Mouse (Mus musculus) thymus, adult 2 months (tissue): Measurements from ENCODE around the gene Hnrnpul2.

ENCODE experiments used
- CTCF ChIP-seq: fragments of 200-500 bp; IDR thresholded peaks from 2 replicates; pipeline ENCODE4 v1.5.1; 2012; ENCODE audit warnings: mild to moderate bottlenecking, control low read depth, low read length, moderate library complexity, borderline replicate concordance; ENCODE audit not compliant: control insufficient read depth, poor library complexity, insufficient read depth; ENCODE audit errors: extremely low read depth
- POLR2A ChIP-seq: fragments of 200-500 bp; IDR thresholded peaks from 2 replicates; pipeline ENCODE4 v1.6.1; 2012; ENCODE audit warnings: mild to moderate bottlenecking, low read length, control low read depth, moderate library complexity; ENCODE audit not compliant: control insufficient read depth, poor library complexity, insufficient read depth; ENCODE audit errors: extremely low read depth

DNA sequence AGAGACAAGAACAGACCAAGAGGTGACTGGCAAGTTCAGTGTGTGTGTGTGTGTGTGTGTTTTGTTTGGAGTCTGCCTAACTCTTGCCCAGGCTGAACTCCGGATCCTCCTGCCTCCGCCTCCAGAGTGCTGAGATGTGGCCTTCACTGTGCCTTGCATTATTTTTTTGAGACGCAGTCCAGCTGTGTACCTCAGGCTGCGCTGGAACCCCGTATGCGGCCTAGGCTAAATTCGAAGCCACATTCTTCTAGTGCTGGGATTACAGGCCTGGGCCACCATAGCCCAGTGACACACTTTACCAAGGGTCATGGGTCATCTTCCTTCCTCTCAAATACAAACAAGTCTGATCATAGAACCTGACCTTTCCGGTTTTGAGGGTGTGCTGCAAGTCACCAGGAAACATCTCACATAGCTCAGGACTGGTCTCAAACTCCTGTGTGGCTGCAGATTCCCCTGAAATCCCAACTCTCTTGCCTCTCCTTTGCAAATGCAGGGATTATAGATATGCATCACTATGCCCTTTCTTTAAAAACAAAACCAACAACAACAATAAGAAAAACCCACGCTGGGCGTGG, 52.5 kb downstream of the Hnrnpul2 start:
- no peak for TF ChIP-seq POLR2A
- TF ChIP-seq CTCF, result no peak
